Mouse (Mus musculus) urinary bladder, postnatal 36 days (tissue): ENCODE data around the gene Mael.

Experiments used
- DNase-seq, 2 experiments: peaks; one replicate each; pipeline ENCODE4 v3.0.0; 2022; ENCODE audit warnings: low spot score in 2 of 2, mixed read lengths in 1 of 2

Gene Mael

DNA sequence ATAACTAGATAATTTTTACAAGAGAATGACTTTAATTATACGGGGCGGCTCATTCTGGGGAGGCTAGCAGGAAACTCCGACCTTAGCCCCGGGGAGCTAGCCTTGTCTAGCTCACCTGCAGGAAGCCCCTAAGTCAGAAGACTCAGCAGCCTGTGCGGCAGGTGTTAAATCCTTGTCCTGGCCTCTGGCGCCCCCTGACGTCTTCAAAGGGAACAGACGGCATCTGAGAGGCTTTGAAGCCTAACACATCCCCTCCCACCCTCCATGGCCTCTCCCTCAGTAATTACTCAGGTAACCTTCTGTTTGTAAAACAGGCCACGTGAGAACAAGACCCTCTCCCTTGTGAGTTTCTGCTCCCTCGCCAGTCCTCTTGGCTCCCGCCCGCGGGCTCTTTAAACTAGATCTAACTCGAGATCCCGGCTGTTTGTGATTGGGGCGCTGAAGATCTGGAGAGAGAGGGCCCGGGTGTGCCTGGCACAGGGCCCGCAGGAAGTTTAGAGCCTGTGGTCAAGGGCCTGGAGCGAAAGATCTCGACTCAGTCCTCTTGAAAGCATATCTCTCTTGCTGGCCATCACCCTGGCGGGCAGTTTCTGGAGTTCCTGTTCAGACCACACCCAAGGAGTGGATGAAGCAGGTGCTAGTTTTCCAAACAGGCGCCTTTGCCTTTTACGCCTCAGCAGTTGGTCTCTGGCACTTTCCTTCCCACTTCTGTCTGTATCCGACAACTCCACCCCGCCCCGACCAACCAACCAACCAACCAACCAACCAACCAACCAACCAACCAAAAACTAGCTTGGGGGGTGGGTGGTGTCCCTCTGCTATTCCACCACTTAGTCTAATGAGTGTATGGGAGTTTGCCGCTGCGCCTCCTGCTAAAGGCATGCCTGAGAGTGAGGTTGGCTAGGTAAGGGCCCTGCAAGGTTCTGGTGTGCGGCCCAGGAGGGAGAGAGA, 84.1 kb downstream of the Mael start:
- DNase-seq = peak; percentile 60 to 70

DNA sequence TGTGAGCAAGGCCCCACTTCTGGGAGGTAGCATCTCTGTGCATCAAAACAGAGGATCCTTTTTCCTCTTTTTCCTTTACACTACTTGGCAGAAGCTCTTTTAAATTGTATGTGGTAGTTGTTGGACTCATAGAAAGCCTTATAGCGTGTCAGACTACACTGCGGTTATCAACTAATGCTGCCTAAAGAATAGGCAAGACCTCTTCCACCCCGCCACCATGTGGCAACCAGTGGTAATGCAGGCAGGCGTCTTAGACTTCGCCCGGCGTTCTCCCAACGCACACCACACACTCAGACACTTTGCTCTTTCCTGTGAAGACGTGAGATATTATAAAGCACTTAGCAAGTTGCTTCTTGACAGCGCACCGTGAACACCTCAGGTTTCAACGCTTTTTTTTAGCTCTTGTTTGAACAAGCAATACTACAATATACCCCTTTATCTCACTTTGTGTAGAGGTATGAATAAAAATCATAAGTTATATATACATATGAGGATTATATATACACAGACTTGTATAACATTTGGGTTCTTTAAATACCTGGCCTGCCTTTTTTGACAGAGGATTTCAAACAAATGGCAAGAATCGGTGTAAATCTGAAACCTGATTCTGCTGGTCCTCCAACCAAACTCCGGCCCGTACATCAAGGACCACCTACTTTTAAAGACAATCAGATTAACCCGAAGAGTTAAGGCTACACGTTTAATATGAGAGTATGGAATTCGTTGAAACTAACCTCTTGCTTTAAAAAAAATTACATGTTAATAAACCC, 85.0 kb downstream of the Mael start:
- peak; percentile 82 to 83 for DNase-seq

DNA sequence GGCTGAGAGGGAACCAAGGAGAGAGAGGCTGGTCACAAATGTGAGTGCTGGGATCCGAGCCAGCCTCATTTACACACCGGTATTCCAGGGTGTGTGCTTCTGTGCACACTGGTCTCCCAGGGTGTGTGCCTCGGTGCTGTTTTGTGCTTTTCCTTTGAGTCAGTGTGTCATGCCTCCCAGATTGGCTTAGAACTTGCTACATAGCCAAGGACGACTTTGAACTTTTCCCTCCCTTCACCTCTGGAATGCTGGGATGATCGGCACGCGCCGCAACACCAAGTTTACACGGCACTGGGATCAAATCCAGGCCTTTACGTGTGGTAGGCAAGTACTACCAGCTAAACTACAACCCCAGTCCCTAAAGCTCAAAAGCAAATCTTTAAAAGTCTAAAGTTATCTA, 86.5 kb downstream of the Mael start:
- no peak for DNase-seq

DNA sequence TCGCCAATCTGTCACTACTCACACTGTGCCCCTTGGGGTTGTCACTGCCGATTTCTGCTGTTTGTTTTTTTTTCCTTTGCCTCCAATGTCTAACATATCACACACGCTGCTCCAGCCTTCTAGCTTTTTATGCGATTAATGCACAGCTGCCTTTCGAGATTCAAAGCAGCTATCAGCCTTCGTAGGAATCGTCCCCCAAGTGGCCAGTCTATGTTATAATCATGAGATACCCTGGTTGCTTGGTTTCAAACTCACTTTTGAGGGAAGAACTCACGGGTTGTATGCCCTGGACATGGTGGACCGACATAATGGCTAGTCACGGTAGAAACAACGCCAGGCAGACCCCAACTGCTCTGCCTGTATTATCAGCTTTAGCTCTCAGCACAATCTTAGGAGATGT, 87.2 kb downstream of the Mael start:
- no peak for DNase-seq
